Mouse (Mus musculus) intestine, embryonic 16.5 days (tissue): ENCODE measurements around the gene Kank4. TPM values are rescaled to one million over a fixed set of nuclear protein-coding genes. Genes with fewer than 3 reads are reported as not detected.

Experiments
- ATAC-seq: fragments of 200-750 bp; cut with Nextera tagmentation; 2 replicates; pipeline ENCODE4 v1.8.0; 2017; ENCODE audit warnings: moderate TSS enrichment, moderate library complexity
- H3K27ac ChIP-seq: fragments of 300-500 bp; sonication (generic); 2 replicates; pipeline ENCODE4 v1.5.1; 2014; ENCODE audit warnings: mild to moderate bottlenecking, low read length
- H3K27me3 ChIP-seq: fragments of 300-500 bp; sonication (generic); replicated peaks from 2 replicates; pipeline ENCODE4 v1.6.1; 2014; ENCODE audit warnings: low read length, control low read depth, mixed read lengths; ENCODE audit not compliant: control insufficient read depth, insufficient read depth
- H3K36me3 ChIP-seq: fragments of 300-500 bp; sonication (generic); 2 replicates; pipeline ENCODE4 v1.6.1; 2014; ENCODE audit warnings: low read length, control low read depth; ENCODE audit not compliant: control insufficient read depth, insufficient read depth
- H3K4me1 ChIP-seq: fragments of 300-500 bp; sonication (generic); 2 replicates; pipeline ENCODE4 v1.6.1; 2014; ENCODE audit warnings: low read length, control low read depth, mixed read lengths; ENCODE audit not compliant: control insufficient read depth, insufficient read depth
- H3K4me2 ChIP-seq: fragments of 300-500 bp; sonication (generic); 2 replicates; pipeline ENCODE4 v1.6.1; 2014; ENCODE audit warnings: low read depth, low read length, control low read depth
- H3K4me3 ChIP-seq: fragments of 300-500 bp; sonication (generic); 2 replicates; pipeline ENCODE4 v1.5.1; 2014; ENCODE audit warnings: mild to moderate bottlenecking, low read length
- H3K9ac ChIP-seq: fragments of 300-500 bp; sonication (generic); 2 replicates; pipeline ENCODE4 v1.6.1; 2014; ENCODE audit warnings: low read depth, low read length
- H3K9me3 ChIP-seq: fragments of 300-500 bp; sonication (generic); 2 replicates; pipeline ENCODE4 v1.6.1; 2016; ENCODE audit warnings: low read length, control low read depth; ENCODE audit not compliant: control insufficient read depth
- WGBS: fragments of 180-500 bp; shearing (Covaris S2); extraction: QIAGEN DNeasy Blood & Tissue Kit; methylation state at CpG from one replicate; pipeline ENCODE4 v1.1.7; 2014; 5-methylcytosine and 5-hydroxymethylcytosine counted together
- polyA plus RNA-seq: library from polyadenylated mRNA; unstranded; fragments of >200 nt; fragmentation: Nextera tagmentation; extraction: Ambion mirVana; gene quantifications from 2 replicates; pipeline ENCODE4 v1.2.1, GENCODE M21; 2015

Kank4 gene
- 0.89 TPM in 2 replicates for polyA plus RNA-seq

DNA sequence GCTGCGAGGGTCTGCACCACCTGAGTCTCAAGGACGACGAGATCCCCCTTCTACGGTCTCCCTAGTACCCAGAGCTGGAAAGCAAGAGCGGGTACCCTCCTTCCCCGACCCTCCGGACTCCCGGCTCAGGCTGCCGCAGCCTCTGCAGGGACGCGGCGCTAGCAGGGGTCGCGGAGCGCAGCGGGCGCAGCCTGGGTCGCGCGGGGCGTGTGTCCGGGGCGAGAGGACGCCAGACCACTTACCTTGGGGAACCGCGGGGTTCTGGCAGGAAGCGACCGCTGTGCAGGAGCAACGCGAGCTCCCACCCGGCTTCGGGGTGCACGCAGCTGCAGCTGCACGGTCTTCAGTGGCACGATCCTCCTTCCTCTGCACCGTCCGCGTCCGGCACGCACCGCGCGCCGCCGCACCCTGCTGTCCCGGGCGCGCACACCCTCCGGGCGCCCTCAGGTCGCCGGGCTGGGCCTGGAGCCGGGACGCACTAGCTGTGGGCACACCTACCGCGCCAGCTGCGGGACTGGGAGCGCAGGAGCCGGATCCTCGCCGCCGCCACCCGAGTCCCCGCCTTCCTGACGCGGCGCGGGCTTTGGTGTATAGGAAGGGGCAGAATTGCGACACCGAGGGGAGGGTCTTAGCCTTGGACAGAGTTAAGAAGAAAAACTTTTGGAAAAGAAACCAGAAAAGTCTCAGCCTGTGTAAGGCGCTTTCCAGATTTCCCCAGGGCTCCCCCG, at the start of gene Kank4:
TSS of gene Kank4 (minus strand) at position 354 of the 728 bp plus-strand sequence.
- H3K4me1 ChIP-seq: peaks cover 5% of the 10 kb centered on the region
- no peaks in the 10 kb centered on the region for H3K9me3 ChIP-seq
- H3K27ac ChIP-seq: 0 out of 2 replicates have a peak within 1 kb of the TSS, but pooled peaks have one; percentile 0
- peak; percentile 92 for ATAC-seq
- under 1% methylated on average over 72 of the region's 72 CpGs for WGBS
- no peaks in the 10 kb centered on the region for H3K36me3 ChIP-seq
- H3K9ac ChIP-seq: peak within 1 kb of the TSS; percentile 66
- peak within 1 kb of the TSS; percentile 54 for H3K4me3 ChIP-seq
- H3K4me2 ChIP-seq: peak within 1 kb of the TSS; percentile 80
- peaks cover 4% of the 10 kb centered on the region; the same call in 1 of the 2 replicates for H3K27me3 ChIP-seq

DNA sequence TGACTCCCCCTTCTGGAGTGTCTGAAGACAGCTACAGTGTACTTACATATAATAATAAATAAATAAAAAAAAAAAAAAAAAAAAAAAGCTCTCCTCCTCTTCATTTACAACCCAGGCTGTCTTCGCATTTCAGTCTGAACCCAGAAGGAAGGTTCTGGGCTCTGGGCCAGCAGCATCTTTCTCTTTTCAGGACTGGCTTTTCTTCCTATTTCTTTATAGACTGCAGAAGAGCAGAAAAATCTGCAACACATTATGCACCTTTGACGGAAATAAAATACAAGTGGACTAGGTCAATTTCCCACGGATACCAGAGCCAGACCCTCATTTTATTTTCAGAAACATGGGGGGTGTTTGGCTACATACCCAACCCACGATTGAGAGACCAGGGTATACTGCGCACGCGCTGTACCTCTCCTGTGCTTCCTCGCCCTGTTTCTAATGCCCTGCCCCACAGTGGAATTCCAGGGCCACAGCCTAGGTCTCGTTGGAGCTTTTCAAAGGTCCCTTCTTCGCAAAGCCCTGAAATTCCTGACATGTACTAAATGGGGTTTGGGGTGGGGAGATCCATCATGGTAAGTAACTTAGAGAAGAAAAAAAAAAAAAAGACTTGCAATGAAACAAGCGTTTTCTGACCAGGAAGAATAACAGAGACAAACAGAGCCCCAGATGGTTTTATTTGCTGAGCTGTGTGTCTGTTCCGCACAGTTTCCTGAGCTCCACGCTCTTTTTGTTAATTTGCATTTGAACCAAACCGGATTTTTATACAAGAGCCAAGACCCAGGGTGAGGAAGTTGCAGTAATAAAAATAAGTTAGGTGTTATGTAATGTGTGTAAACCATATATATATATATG, 48.3 kb upstream of the Kank4 start:
- H3K9me3 ChIP-seq: no peaks in the 10 kb centered on the region
- 0 out of 2 replicates have a peak, but pooled peaks cover 4% of the 10 kb centered on the region for H3K4me1 ChIP-seq
- no peak overlapping the region for H3K9ac ChIP-seq
- H3K27ac ChIP-seq: no peak overlapping the region
- no peaks in the 10 kb centered on the region for H3K27me3 ChIP-seq
- WGBS: 67% methylated on average over 14 of the region's 14 CpGs
- H3K36me3 ChIP-seq: no peaks in the 10 kb centered on the region
- no peak overlapping the region for H3K4me3 ChIP-seq
- no peak overlapping the region for H3K4me2 ChIP-seq
- no peak for ATAC-seq

DNA sequence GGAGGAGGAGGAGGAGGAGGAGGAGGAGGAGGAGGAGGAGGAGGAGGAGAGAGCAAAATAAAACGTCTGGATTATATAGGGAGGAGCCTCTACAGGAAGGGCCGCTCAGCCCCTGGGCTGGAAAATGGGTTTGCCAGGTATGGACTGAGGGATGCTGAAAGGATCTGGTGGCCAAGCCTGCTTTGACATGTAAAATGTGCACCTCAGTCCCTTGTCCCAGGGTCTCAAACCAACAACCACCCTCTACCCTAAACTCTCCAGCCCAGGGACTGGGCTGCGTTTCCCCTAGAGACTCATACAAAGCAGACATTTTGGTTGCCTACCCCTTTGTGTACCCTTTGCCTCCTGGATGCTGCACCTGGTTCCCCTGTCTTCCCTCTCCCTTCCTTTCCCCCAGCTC, 47.2 kb upstream of the Kank4 start:
- Histone ChIP-seq H3K27me3 (no peaks in the 10 kb centered on the region), H3K4me1 (0 out of 2 replicates have a peak, but pooled peaks cover 4% of the 10 kb centered on the region), H3K4me3 (no peak overlapping the region), H3K9ac (no peak overlapping the region), H3K4me2 (no peak overlapping the region), H3K36me3 (no peaks in the 10 kb centered on the region), H3K27ac (no peak overlapping the region), H3K9me3 (peaks cover 6% of the 10 kb centered on the region; the same call in 1 of the 2 replicates)
- no peak for ATAC-seq
- 88% methylated on average over 3 of the region's 3 CpGs for WGBS

DNA sequence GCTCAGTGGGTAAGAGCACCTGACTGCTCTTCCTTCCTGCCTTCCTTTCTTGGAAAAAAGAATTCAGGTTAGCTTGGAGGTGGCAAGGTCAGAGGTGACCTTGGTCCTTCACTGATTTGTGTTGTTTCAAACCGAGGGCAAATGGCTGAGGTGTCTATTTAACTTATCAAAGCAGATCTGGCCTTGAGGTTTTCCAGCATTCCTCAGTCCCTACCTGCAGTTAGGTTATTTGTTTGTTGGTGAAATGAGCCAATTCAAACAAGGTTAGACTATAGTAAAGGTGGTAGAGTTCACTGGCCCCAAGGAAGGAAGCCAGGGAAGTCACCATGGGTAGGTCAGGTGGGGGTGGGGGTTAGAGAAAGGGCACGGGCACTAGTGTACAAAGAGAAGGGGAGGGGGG, 46.8 kb upstream of the Kank4 start:
- H3K27me3 ChIP-seq: no peaks in the 10 kb centered on the region
- H3K36me3 ChIP-seq: no peaks in the 10 kb centered on the region
- WGBS: 39% methylated on average over 1 of the region's 2 CpGs
- no peak overlapping the region for H3K4me2 ChIP-seq
- peaks cover 6% of the 10 kb centered on the region; the same call in 1 of the 2 replicates for H3K9me3 ChIP-seq
- no peak for ATAC-seq
- H3K4me1 ChIP-seq: 0 out of 2 replicates have a peak, but pooled peaks cover 4% of the 10 kb centered on the region
- H3K4me3 ChIP-seq: no peak overlapping the region
- H3K27ac ChIP-seq: no peak overlapping the region
- no peak overlapping the region for H3K9ac ChIP-seq

DNA sequence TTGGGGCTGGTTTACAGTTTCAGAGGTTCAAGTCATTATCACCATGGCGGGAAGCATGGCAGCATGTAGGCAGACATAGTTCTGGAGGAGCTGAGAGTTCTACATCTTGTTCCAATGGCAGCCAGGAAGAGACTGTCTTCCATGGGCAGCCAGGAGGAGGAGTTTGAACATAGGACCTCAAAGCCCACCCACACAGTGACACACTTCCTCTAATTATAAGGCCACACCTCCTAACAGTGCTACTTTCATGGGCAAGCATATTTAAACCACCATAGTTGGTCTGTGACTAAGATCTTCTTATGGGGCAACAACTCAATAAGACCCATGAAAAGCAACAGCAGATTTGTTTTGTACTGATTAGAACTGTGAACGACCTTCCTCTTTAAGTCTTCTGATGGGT, 46.1 kb upstream of the Kank4 start:
- H3K4me3 ChIP-seq: no peak overlapping the region
- H3K4me2 ChIP-seq: no peak overlapping the region
- ATAC-seq: no peak
- whole genome bisulfite sequencing: 86% methylated on average over 2 of the region's 2 CpGs
- 0 out of 2 replicates have a peak, but pooled peaks cover 4% of the 10 kb centered on the region for H3K4me1 ChIP-seq
- no peak overlapping the region for H3K9ac ChIP-seq
- H3K9me3 ChIP-seq: peaks cover 6% of the 10 kb centered on the region; the same call in 1 of the 2 replicates
- no peaks in the 10 kb centered on the region for H3K36me3 ChIP-seq
- no peak overlapping the region for H3K27ac ChIP-seq
- H3K27me3 ChIP-seq: no peaks in the 10 kb centered on the region

DNA sequence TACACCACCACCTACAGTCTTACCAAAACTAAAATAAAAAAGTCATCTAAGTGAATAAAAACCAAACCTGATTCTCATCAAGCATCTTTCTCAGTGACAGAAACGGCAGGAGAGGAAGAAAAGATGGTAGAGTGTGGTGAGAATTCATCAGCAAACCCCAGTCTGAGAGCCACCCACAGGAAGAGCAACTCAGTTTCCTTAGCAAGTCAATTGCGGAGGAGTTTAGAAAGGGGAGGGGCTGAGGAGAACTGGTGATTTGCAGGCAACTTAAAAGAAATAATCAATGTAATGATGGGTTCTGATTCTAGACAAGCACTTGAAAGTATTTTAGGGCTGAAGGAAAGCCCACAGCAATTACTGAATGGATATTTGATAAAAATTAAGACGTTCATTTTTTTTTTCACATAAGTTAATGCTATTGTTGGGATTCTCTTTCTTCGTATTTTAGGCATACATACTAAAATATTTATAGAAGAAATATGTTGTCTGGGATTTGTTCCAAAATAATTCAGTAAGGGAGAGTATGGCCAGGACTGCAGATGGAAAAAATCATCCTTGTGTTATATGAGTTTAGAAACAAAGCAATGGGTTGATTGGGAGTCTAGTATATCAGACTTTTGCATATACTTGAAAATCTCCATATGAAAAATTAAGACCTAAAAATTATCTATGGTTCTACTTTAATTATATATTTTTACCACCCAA, 41.0 kb upstream of the Kank4 start:
- H3K36me3 ChIP-seq: no peaks in the 10 kb centered on the region
- peaks cover 10% of the 10 kb centered on the region; the same call in 1 of the 2 replicates for H3K4me1 ChIP-seq
- no peak overlapping the region for H3K27ac ChIP-seq
- ATAC-seq: no peak; the same call in 1 of the 2 replicates
- H3K9me3 ChIP-seq: peaks cover 6% of the 10 kb centered on the region; the same call in 1 of the 2 replicates
- no peak overlapping the region for H3K4me2 ChIP-seq
- no peak overlapping the region for H3K4me3 ChIP-seq
- no peak overlapping the region for H3K9ac ChIP-seq
- WGBS: 55% methylated on average over 4 of the region's 4 CpGs
- no peaks in the 10 kb centered on the region for H3K27me3 ChIP-seq

DNA sequence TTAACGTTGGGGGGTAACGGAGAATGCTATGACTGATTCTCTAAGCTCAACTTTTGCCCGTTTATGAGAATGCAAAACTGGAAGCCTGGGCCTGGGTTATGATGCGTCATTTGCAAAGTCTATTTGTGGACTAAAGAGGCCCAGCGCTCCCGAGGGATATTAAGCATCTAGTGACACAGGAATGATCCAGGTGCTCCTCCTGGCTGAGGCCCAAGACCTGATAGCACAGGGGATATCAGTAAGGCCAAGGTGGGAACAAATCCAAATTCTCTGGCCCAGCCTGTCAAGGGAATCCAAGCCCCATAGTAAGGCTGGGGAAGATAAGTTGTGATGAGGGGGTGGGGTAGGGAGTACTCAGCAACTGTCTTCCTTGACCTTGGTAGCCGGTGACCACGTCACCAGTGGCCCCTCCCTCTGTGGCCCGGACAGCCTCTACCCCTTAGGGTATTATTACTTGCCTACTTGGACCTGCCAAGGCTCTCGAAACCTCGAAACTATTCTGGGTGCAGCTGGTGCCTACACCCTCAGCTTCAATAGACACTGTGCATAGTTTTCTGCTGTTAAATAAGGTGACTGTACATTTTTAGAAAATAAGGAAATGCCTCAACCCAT, 39.8 kb upstream of the Kank4 start:
- peak; percentile 61 for ATAC-seq
- no peak overlapping the region for H3K9ac ChIP-seq
- peaks cover 10% of the 10 kb centered on the region; the same call in 1 of the 2 replicates for H3K4me1 ChIP-seq
- H3K9me3 ChIP-seq: peaks cover 6% of the 10 kb centered on the region; the same call in 1 of the 2 replicates
- H3K4me3 ChIP-seq: no peak overlapping the region
- no peaks in the 10 kb centered on the region for H3K36me3 ChIP-seq
- whole genome bisulfite sequencing: 63% methylated on average over 11 of the region's 11 CpGs
- no peaks in the 10 kb centered on the region for H3K27me3 ChIP-seq
- no peak overlapping the region for H3K4me2 ChIP-seq
- no peak overlapping the region for H3K27ac ChIP-seq

DNA sequence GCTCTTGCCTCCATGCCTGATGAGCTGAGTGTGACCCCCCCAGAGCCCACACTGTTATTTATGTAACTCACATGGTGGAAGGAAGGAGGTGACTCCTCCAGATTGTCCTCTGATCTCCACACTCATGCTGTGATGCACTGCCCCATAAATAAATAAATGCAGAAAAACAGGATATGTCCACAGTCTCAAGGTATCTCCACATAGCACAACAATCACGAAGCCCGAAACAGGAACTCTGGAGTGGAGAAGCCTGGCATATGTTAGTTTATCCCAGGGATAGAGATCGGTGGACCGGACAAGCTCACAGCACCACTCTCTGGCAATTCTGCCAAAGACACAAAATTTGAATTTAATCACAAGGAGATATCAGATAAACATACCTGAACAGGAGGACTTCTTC, 36.6 kb upstream of the Kank4 start:
- Histone ChIP-seq H3K4me3 (no peak overlapping the region), H3K27me3 (no peaks in the 10 kb centered on the region), H3K9me3 (no peaks in the 10 kb centered on the region), H3K4me2 (no peak overlapping the region), H3K36me3 (no peaks in the 10 kb centered on the region), H3K4me1 (peaks cover 8% of the 10 kb centered on the region; the same call in 1 of the 2 replicates), H3K27ac (no peak overlapping the region), H3K9ac (no peak overlapping the region)
- 86% methylated on average over 4 of the region's 4 CpGs for WGBS
- no peak for ATAC-seq
